Mouse (Mus musculus) thymus, adult 2 months (tissue): ENCODE data around the gene Isg15.

ENCODE experiments used
- CTCF ChIP-seq: fragments of 200-500 bp; IDR thresholded peaks from 2 replicates; pipeline ENCODE4 v1.5.1; 2012; ENCODE audit warnings: mild to moderate bottlenecking, control low read depth, low read length, moderate library complexity, borderline replicate concordance; ENCODE audit not compliant: control insufficient read depth, poor library complexity, insufficient read depth; ENCODE audit errors: extremely low read depth
- POLR2A ChIP-seq: fragments of 200-500 bp; IDR thresholded peaks from 2 replicates; pipeline ENCODE4 v1.6.1; 2012; ENCODE audit warnings: mild to moderate bottlenecking, low read length, control low read depth, moderate library complexity; ENCODE audit not compliant: control insufficient read depth, poor library complexity, insufficient read depth; ENCODE audit errors: extremely low read depth

GRCm38 (mm10) chr4:156209963-156210635 lies 9.5 kb upstream of the Isg15 start:
- TF ChIP-seq CTCF (no peak), POLR2A (no peak)
